Mouse (Mus musculus) heart, postnatal 0 days (tissue): ENCODE data around the gene Icosl. TPM values are rescaled to one million over a fixed set of nuclear protein-coding genes. Genes with fewer than 3 reads are reported as not detected.
A peak's percentile ranks its signal among the peaks of the same experiment; 100 is the strongest.
"Not testable (repeated sequence)": the region's sequence is repeated elsewhere in the genome, so short reads cannot be mapped to it uniquely, and the experiment has no call there.

ENCODE experiments used
- ATAC-seq: fragments of 200-750 bp; cut with Nextera tagmentation; 2 replicates; pipeline ENCODE4 v1.8.0; 2017; ENCODE audit warnings: low read depth, moderate number of reproducible peaks, moderate library complexity; ENCODE audit not compliant: insufficient read depth
- DNase-seq: peaks from one replicate; pipeline ENCODE4 v3.0.0-alpha.2; 2016; ENCODE audit warnings: low spot score
- H3K27ac ChIP-seq: fragments of 300-500 bp; sonication (generic); 2 replicates; pipeline ENCODE4 v1.5.1; 2014; ENCODE audit warnings: low read depth, mild to moderate bottlenecking
- H3K27me3 ChIP-seq: fragments of 300-500 bp; sonication (generic); 2 replicates; pipeline ENCODE4 v1.6.1; 2014; ENCODE audit warnings: low read length, mixed read lengths; ENCODE audit not compliant: control insufficient read depth, insufficient read depth
- H3K36me3 ChIP-seq: fragments of 300-500 bp; sonication (generic); replicated peaks from 2 replicates; pipeline ENCODE4 v1.6.1; 2014; ENCODE audit warnings: low read length, mixed read lengths; ENCODE audit not compliant: control insufficient read depth, insufficient read depth
- H3K4me1 ChIP-seq: fragments of 300-500 bp; sonication (generic); 2 replicates; pipeline ENCODE4 v1.6.1; 2014; ENCODE audit warnings: antibody characterized with exemption; ENCODE audit not compliant: control insufficient read depth, insufficient read depth
- H3K4me2 ChIP-seq: fragments of 300-500 bp; sonication (generic); 2 replicates; pipeline ENCODE4 v1.6.1; 2014; ENCODE audit warnings: low read depth, mild to moderate bottlenecking, low read length, moderate library complexity
- H3K4me3 ChIP-seq: fragments of 300-500 bp; sonication (generic); 2 replicates; pipeline ENCODE4 v1.5.1; 2014; ENCODE audit warnings: low read depth, low read length
- H3K9ac ChIP-seq: fragments of 300-500 bp; sonication (generic); replicated peaks from 2 replicates; pipeline ENCODE4 v1.6.1; 2014; ENCODE audit warnings: low read depth, low read length, mixed read lengths
- H3K9me3 ChIP-seq: fragments of 300-500 bp; sonication (generic); replicated peaks from 2 replicates; pipeline ENCODE4 v1.6.1; 2016; ENCODE audit warnings: low read length; ENCODE audit not compliant: control insufficient read depth
- CTCF ChIP-seq: IDR thresholded peaks from 2 replicates; pipeline ENCODE4 v1.5.1; 2016; ENCODE audit warnings: antibody characterized with exemption, control low read depth, low read depth
- EP300 ChIP-seq: IDR thresholded peaks from 2 replicates; pipeline ENCODE4 v1.6.1; 2016; ENCODE audit warnings: antibody characterized with exemption, low read depth
- WGBS: fragments of 180-500 bp; shearing (Covaris S2); extraction: QIAGEN DNeasy Blood & Tissue Kit; methylation state at CpG from one replicate; pipeline ENCODE4 v1.1.7; 2014; 5-methylcytosine and 5-hydroxymethylcytosine counted together
- polyA plus RNA-seq: library from polyadenylated mRNA; unstranded; fragments of >200 nt; fragmentation: Nextera tagmentation; extraction: Ambion mirVana; gene quantifications from 2 replicates; pipeline ENCODE4 v1.2.1, GENCODE M21; 2015
- total RNA-seq: library from RNA; depleted of rRNA; stranded (reverse); fragments of >200 nt; gene quantifications from 2 replicates; pipeline ENCODE4 v1.2.3, GENCODE M21; 2014; ENCODE audit warnings: low replicate concordance; rRNA removed

Icosl gene
- total RNA-seq (6.1 and 7.4 TPM in 2 replicates), polyA plus RNA-seq (1.2 and 1.9 TPM in 2 replicates)

DNA sequence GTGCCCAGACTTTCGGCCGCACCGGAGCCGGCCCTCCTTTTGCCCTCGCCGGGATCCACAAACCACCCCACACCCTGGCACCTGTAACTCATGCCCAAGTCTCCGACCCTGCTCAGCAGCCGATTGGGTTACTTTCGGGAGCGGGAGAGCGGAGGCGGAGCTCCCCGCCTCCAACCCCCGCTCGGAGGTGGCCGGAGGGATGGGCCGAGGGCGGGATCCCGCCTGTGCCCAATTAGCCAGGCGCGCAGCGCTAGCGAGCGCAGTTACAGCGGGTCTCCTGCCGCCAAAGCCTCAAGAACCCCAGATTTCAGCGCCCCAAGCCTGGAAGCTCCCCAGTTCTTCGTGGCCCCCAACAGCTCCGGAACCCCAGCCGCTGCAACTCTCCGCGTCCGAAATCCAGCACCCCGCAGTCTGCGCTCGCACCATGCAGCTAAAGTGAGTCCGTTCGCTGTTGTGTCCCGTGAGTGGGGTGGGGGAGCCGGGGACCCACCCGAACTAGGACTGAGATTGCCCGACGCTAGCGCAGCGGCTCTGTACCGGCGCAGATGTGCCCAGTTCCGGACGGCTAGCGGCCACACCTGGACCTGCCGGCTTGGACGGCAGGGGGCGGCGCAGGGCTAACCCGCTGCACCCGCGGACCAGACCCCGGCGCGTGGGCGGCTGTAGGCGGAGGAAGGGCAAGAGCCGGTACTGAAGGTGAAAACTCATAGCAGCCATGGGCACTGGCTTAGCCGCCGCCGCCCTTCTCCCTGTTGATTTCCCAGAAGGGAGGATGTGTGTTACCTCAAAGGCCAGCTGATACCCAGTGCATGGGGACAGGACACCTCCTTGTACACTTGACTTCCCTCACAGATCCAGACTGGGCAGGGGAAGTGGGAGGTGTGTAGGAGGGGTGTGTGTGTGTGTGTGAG is at the start of gene Icosl:
Gene Icosl (plus strand): TSS at position 202 of the 911 bp plus-strand sequence.
- Histone ChIP-seq H3K27ac (no peak within 1 kb of the TSS), H3K27me3 (peaks cover 26% of the 10 kb centered on the region), H3K36me3 (no peaks in the 10 kb centered on the region), H3K4me3 (peak within 1 kb of the TSS; percentile 51), H3K9ac (peak within 1 kb of the TSS; percentile 41; the same call in 1 of the 2 replicates), H3K4me2 (peak within 1 kb of the TSS; percentile 81), H3K4me1 (peaks cover 7% of the 10 kb centered on the region; the same call in 1 of the 2 replicates), H3K9me3 (no peaks in the 10 kb centered on the region)
- TF ChIP-seq EP300 (no peak), CTCF (peak; percentile 56)
- WGBS = under 1% methylated on average over 66 of the region's 66 CpGs
- peak; percentile 58 for DNase-seq
- ATAC-seq = peak; percentile 90

DNA sequence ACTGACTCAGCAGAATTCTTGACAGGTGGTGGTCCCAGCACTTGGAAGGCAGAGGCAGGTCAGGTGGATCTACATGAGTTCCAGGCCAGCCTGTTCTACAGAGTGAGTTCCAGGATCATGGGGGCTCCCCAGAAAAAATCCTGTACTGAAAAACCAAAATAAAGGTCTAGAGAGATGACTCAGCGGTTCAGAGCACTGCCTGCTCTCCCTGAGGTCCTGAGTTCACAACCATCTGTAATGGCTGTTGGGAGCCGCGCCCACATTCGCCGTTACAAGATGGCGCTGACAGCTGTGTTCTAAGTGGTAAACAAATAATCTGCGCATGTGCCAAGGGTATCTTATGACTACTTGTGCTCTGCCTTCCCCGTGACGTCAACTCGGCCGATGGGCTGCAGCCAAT is 49.1 kb upstream of the Icosl start:
- not testable (repeated sequence) for H3K4me3 ChIP-seq, H3K36me3 ChIP-seq, DNase-seq, H3K27ac ChIP-seq, H3K4me2 ChIP-seq, H3K9me3 ChIP-seq, ATAC-seq, H3K27me3 ChIP-seq, H3K9ac ChIP-seq, H3K4me1 ChIP-seq
- 98% methylated on average over 6 of the region's 11 CpGs for WGBS

DNA sequence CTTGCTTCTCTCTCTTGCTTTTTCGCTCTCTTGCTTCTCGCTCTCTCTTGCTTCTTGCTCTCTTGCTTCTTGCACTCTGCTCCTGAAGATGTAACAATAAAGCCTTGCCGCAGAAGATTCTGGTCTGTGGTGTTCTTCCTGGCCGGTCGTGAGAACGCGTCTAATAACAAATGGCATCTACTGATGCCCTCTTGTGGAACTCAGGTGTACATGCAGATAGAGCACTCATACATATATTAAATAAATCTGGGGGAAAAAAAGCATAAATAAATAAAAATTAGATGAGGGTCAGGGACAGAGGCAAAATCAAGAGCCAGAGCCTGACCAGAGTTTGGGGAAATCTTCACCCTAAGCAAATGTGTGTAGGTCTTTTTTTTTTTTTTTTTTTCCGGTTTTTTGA is 43.6 kb upstream of the Icosl start:
- ATAC-seq, H3K36me3 ChIP-seq, H3K9me3 ChIP-seq, H3K27ac ChIP-seq, H3K9ac ChIP-seq, H3K27me3 ChIP-seq, H3K4me2 ChIP-seq, H3K4me3 ChIP-seq, DNase-seq, H3K4me1 ChIP-seq: not testable (repeated sequence)
- 63% methylated on average over 6 of the region's 8 CpGs for WGBS
- TF ChIP-seq CTCF = peak; percentile 45

DNA sequence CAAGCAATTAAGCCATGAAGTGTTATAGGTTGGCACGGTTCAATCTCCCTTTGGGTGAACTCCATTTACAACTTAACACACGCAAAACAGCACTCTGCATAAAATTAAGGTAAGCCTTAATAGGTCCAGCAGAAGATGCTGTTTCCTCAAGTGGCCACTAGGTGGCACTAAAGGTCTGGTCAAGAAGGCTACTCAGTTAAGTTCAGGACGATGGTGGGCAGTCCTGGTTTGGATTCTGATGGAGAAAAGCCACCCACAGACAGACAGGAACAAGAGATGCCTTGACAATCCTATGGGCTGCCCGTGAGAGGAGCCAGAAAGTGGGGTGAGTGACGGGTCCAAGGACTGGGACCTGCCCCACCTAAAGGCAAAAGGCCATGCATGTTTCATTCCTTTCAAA is 41.0 kb upstream of the Icosl start:
- Histone ChIP-seq H3K9ac (no peak overlapping the region), H3K27ac (no peak overlapping the region), H3K4me2 (no peak overlapping the region), H3K27me3 (0 out of 2 replicates have a peak, but pooled peaks cover 3% of the 10 kb centered on the region), H3K9me3 (no peaks in the 10 kb centered on the region), H3K36me3 (no peaks in the 10 kb centered on the region), H3K4me3 (no peak overlapping the region), H3K4me1 (no peaks in the 10 kb centered on the region)
- TF ChIP-seq EP300 (no peak), CTCF (peak; percentile 95)
- 5% methylated on average over 5 of the region's 5 CpGs for WGBS
- DNase-seq = peak; percentile 72
- ATAC-seq = peak; percentile 64

DNA sequence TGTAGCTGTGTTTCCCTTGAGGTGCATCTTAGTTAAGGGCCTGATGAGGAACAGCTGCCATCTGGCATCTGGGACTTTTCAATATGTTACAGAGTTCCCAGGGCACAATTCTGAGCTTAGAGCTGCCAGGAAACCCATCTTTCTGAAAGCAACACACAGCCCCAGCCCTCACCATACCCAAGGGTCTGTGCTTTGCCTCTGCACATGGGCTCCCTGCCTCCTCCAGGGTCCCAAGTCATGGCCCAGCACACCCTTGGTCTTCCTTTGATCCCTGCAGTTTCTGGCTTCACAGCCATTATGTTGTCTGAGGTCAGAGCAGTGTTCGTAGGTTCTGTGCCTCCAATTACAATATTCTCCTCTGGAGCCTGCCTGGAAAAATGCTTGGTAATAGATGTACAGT is 40.0 kb upstream of the Icosl start:
- 90% methylated on average over 1 of the region's 1 CpGs for WGBS
- Histone ChIP-seq H3K9me3 (no peaks in the 10 kb centered on the region), H3K27ac (no peak overlapping the region), H3K27me3 (0 out of 2 replicates have a peak, but pooled peaks cover 3% of the 10 kb centered on the region), H3K4me3 (no peak overlapping the region), H3K36me3 (no peaks in the 10 kb centered on the region), H3K9ac (no peak overlapping the region), H3K4me1 (no peaks in the 10 kb centered on the region), H3K4me2 (no peak overlapping the region)
- ATAC-seq (no peak), DNase-seq (no peak)
- TF ChIP-seq CTCF = no peak
- no peak for TF ChIP-seq EP300
